Mouse (Mus musculus) adrenal gland, postnatal 25 days (tissue): ENCODE results near the gene Ces5a. TPM values are rescaled to one million over a fixed set of nuclear protein-coding genes. Genes with fewer than 3 reads are reported as not detected.

ENCODE experiments used
- total RNA-seq: library from RNA; stranded (reverse); gene quantifications from 2 replicates; pipeline ENCODE4 v1.2.3, GENCODE M21; 2021

Gene Ces5a
- total RNA-seq, 1 experiment from 2014 or later, result not detected

Other genes with a start within 250 kb of the Ces5a start
- 1.1 TPM in 1 of 2 replicates, not detected in the other for gene Ces1g, start 198.5 kb downstream of the Ces5a start, total RNA-seq
- gene Ces1h, start 156.1 kb downstream of the Ces5a start, total RNA-seq, result not detected in 2 replicates